17 mouse cellular contexts compared by ENCODE assay signal in genomic region chr8:35321270-35321865, GRCm38 (mm10).
DNase-seq lines count a peak whose midpoint lies in the region; ATAC-seq lines count a peak whose summit lies in the region.
"Had no signal": no experiment of that assay in that cellular context is flagged by ENCODE, and none has a peak within 500 bp of the region (broad histone marks: within the 10 kb centered on the region; RNA-seq: fewer than 3 reads in every experiment).

No protein-coding gene starts in this region.

- H3K27ac ChIP-seq in heart, embryonic 11.5 days (ENCODE audit: low read depth, low read length) = no peak overlapping the region
- H3K27ac ChIP-seq: hindbrain, embryonic 15.5 days; left cerebral cortex, adult 2 months; limb, embryonic 15.5 days; neural tube, embryonic 15.5 days had no signal

- H3K9ac ChIP-seq in heart, embryonic 11.5 days (ENCODE audit: low read depth, low read length) = no peak overlapping the region
- H3K9ac ChIP-seq: hindbrain, embryonic 15.5 days; limb, embryonic 15.5 days; neural tube, embryonic 15.5 days had no signal

- ATAC-seq in heart, embryonic 11.5 days (replicated peaks; ENCODE audit: insufficient number of reproducible peaks, low FRiP score, low TSS enrichment) = no peak
- ATAC-seq in CD4-positive, CD25-positive, alpha-beta regulatory T cell, adult 4 months = peak; percentile 80

- no peaks in the 10 kb centered on the region for H3K4me1 ChIP-seq in heart, embryonic 11.5 days (ENCODE audit: control insufficient read depth, insufficient read depth, low read length)
- H3K4me1 ChIP-seq: hindbrain, embryonic 15.5 days; limb, embryonic 15.5 days; neural tube, embryonic 15.5 days had no signal

- no peak overlapping the region for H3K4me3 ChIP-seq in heart, embryonic 11.5 days (ENCODE audit: low read depth, low read length)
- H3K4me3 ChIP-seq: erythroblast, embryonic 14.5 days; hindbrain, embryonic 15.5 days; left cerebral cortex, adult 2 months; limb, embryonic 15.5 days; neural tube, embryonic 15.5 days had no signal

- H3K4me2 ChIP-seq in heart, embryonic 11.5 days = no peak overlapping the region
- H3K4me2 ChIP-seq: hindbrain, embryonic 15.5 days; limb, embryonic 15.5 days; neural tube, embryonic 15.5 days had no signal

- H3K36me3 ChIP-seq in heart, embryonic 11.5 days (ENCODE audit: control insufficient read depth, insufficient read depth, low read length) = no peaks in the 10 kb centered on the region
- H3K36me3 ChIP-seq: hindbrain, embryonic 15.5 days; limb, embryonic 15.5 days; neural tube, embryonic 15.5 days had no signal

- WGBS in heart, embryonic 11.5 days (ENCODE audit: insufficient replicate concordance) = 67% methylated on average over 10 of the region's 10 CpGs

- no peaks in the 10 kb centered on the region for H3K9me3 ChIP-seq in heart, embryonic 11.5 days (replicated peaks; ENCODE audit: control insufficient read depth, low read length)
- H3K9me3 ChIP-seq: hindbrain, embryonic 15.5 days; limb, embryonic 15.5 days; neural tube, embryonic 15.5 days had no signal

- no peaks in the 10 kb centered on the region for H3K27me3 ChIP-seq in heart, embryonic 11.5 days (ENCODE audit: control insufficient read depth, insufficient read depth, low read length)
- H3K27me3 ChIP-seq: hindbrain, embryonic 15.5 days; limb, embryonic 15.5 days; neural tube, embryonic 15.5 days had no signal

- DNase-seq in heart, adult 18-20 months = peak; percentile 6 to 10
- peak; percentile 19 for DNase-seq in fibroblast of lung, adult 2 months (ENCODE audit: low read depth)
- peak; percentile 74 for DNase-seq in thymus, postnatal 14 days
- no peak for DNase-seq in frontal cortex, postnatal 14 days (ENCODE audit: low spot score in 2 of 2)
- no peak for DNase-seq in ovary, postnatal 14 days (ENCODE audit: low spot score)
- DNase-seq: adrenal gland, postnatal 10 days; cerebellum, postnatal 10 days; kidney, adult 9 months; lung, adult 18-20 months; right cerebral cortex, adult 18-20 months had no signal

Comparison
In these comparisons a context has a peak if more than half of its experiments do, and no peak if none do; other contexts are left out.
1. DNase-seq: peak in heart, adult 18-20 months (2 of 2), fibroblast of lung, adult 2 months (single experiment) and thymus, postnatal 14 days (single experiment); none in frontal cortex, postnatal 14 days (0 of 2) and ovary, postnatal 14 days (single experiment).